Mouse (Mus musculus) spleen, postnatal 0 days (tissue): Measurements from ENCODE around the gene Riiad1. TPM values are rescaled to one million over a fixed set of nuclear protein-coding genes. Genes with fewer than 3 reads are reported as not detected.

Experiments used
- polyA plus RNA-seq: library from polyadenylated mRNA; unstranded; fragments of >200 nt; fragmentation: Nextera tagmentation; extraction: Ambion mirVana; gene quantifications from 2 replicates; pipeline ENCODE4 v1.2.1, GENCODE M21; 2015

Riiad1 gene
- polyA plus RNA-seq: 0.40 and 1.5 TPM in 2 replicates

DNA sequence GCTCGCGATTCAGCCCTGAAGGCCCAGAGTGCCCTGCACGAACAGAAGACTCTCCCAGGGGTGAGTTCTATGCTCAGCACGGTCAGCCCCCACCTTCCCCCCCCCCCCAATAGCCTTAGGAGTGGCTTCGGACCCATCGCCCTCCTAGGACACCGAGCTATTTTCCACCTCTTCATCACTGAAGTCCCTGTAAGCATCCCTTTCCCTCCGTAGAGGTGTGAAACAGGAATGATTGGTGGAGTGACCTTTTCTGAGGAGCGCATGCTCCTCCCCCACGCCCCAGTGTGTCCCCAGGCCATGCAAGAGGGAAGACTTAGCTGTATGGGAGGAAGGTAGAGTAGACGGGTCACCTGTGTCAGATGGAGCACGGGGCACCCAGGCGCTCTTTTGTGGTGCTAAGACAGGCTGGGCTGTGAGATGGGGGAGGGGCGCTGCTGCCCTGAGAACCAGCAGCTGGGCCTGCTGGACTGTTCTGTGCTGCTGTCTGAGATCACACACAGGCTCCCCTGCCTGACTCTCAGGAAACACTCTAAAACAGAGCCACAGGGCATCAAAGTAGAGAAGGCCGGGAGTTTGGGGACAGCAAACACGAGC lies at the start of gene Riiad1:
Riiad1 (minus strand) TSS at position 51 of the 594 bp plus-strand sequence.

DNA sequence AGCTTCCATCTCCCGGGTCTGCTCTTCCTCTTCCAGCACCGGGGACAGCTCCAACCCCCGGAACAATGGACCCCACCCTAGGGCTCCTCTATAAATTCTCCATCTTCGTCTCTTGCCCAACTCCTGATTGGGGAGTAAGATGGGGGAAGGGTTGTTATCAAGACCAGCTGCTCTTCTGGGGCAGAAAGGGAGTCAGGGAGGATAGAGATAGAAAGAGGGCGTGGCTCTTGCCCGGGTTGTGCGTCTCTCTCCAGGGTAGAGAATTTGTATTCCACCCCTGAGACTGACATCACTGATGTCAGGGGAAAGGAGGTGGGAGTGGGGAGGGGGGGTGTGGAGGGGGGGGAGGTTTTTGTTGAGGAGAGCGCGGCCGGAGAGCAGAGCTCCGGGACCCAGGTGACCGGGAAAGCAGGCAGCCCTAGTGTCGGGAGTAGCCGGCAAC lies 2.1 kb downstream of the Riiad1 start, which contains the start of gene Celf3:
Celf3 (plus strand) TSS at position 315 of the 442 bp plus-strand sequence.

DNA sequence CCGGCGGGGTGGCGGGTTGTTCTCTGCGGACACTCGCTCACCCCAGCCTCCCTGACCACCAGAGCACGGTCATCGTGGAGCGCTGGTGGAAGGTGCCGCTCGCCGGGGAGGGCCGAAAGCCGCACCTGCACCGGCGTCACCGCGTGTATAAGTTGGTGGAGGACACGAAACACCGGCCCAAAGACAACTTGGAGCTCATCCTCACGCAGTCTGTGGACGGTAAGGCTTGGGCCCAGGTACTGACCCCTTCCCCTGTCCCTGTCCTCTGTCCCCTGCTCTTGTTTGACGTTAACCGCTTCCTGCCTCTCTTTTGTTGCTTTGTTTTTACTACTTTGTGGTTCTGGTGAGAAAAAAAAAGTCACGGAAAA lies 36.6 kb downstream of the Riiad1 start, which contains the start of gene Oaz3:
Oaz3 (minus strand) TSS at position 319 of the 368 bp plus-strand sequence.

DNA sequence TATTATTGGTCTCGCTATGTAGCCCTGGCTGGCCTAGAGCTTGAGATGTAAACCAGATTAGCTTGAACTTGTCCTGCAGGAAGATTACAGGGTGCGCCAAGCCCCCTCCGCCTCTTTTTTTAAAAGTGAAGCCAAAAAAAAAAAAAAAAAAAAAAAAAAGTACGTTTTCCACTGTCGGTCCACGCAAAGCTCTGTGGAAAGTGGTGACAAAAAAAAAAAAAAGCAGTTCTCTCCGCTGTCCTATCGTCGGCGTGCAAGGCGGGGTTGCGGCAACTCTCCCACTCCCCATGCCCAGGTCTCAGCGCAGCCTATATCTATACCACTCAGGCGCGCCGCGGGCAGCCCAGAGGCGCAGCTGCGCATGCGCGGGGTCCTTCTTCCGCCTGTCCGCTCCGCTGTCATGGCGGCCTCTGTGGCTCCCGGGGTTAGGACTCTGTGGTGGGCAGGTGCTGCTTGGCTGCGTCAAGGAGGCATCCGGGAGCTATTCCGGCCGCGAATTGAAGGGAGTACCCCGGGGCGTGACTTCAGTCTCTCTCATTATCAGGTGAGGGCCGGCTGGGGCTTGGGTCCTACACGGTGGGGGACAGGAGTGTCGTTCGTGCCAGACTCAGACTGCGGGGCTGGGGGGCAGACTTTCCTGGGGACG lies 37.1 kb downstream of the Riiad1 start, which contains the start of gene Mrpl9:
Mrpl9 (plus strand) TSS at position 368 of the 646 bp plus-strand sequence.

Other genes with a start within 250 kb of the Riiad1 start
- gene Gm4778, start 216.3 kb downstream of the Riiad1 start, polyA plus RNA-seq: not detected in 2 replicates
- gene Them4, start 170.3 kb downstream of the Riiad1 start, polyA plus RNA-seq: 3.1 TPM in 2 replicates
- not detected in 2 replicates for gene Them5, start 138.2 kb downstream of the Riiad1 start, polyA plus RNA-seq
- 0.08 and 0.52 TPM in 2 replicates for gene C2cd4d, start 117.9 kb downstream of the Riiad1 start, polyA plus RNA-seq
- 0.61 and 0.90 TPM in 2 replicates for gene Rorc, start 107.5 kb downstream of the Riiad1 start, polyA plus RNA-seq
- 0.37 and 0.92 TPM in 2 replicates for gene Lingo4, start 81.8 kb downstream of the Riiad1 start, polyA plus RNA-seq
- 3.7 and 4.8 TPM in 2 replicates for gene Tdrkh, start 67.1 kb downstream of the Riiad1 start, polyA plus RNA-seq
- 42.2 and 42.7 TPM in 2 replicates for gene Mrpl9, start 37.0 kb downstream of the Riiad1 start, polyA plus RNA-seq
- gene Oaz3, start 36.4 kb downstream of the Riiad1 start, polyA plus RNA-seq: 0.31 and 0.35 TPM in 2 replicates
- gene Celf3, start 2.0 kb downstream of the Riiad1 start, polyA plus RNA-seq: 0.98 and 1.0 TPM in 2 replicates
- gene Snx27, start 102.4 kb upstream of the Riiad1 start, polyA plus RNA-seq: 17.0 and 19.4 TPM in 2 replicates
- not detected in 2 replicates for gene Gm10972, start 162.8 kb upstream of the Riiad1 start, polyA plus RNA-seq
- 2.7 and 3.2 TPM in 2 replicates for gene Tuft1, start 178.5 kb upstream of the Riiad1 start, polyA plus RNA-seq
- 1.6 and 1.8 TPM in 2 replicates for gene Selenbp2, start 213.2 kb upstream of the Riiad1 start, polyA plus RNA-seq